Mouse (Mus musculus) liver, embryonic 14.5 days (tissue): ENCODE measurements around the gene Fam19a2. TPM values are rescaled to one million over a fixed set of nuclear protein-coding genes. Genes with fewer than 3 reads are reported as not detected.

Experiments used
- ATAC-seq: fragments of 200-750 bp; cut with Nextera tagmentation; 2 replicates; pipeline ENCODE4 v1.8.0; 2017; ENCODE audit warnings: moderate number of reproducible peaks, mild to moderate bottlenecking, moderate library complexity; ENCODE audit not compliant: insufficient read depth
- DNase-seq, 3 experiments: peaks; one replicate each; pipeline ENCODE4 v3.0.0-alpha.2; 2012 to 2013; ENCODE audit warnings: low read depth in 3 of 3, low spot score in 3 of 3
- H3K27ac ChIP-seq: fragments of 300-500 bp; sonication (generic); 2 replicates; pipeline ENCODE4 v1.5.1; 2014; ENCODE audit warnings: moderate library complexity, mild to moderate bottlenecking, control low read depth, inconsistent platforms
- H3K27me3 ChIP-seq: fragments of 300-500 bp; sonication (generic); 2 replicates; pipeline ENCODE4 v1.6.1; 2014; ENCODE audit warnings: mild to moderate bottlenecking, low read length, moderate library complexity; ENCODE audit not compliant: control insufficient read depth, insufficient read depth
- H3K36me3 ChIP-seq: fragments of 300-500 bp; sonication (generic); replicated peaks from 2 replicates; pipeline ENCODE4 v1.6.1; 2014; ENCODE audit warnings: low read depth; ENCODE audit not compliant: control insufficient read depth, insufficient read depth
- H3K4me1 ChIP-seq, 2 experiments: fragments of 200-500 bp in 1 of 2; fragments of 300-500 bp in 1 of 2; sonication (generic) in 1 of 2; replicated peaks; 2 replicates each; pipeline ENCODE4 v1.6.1; 2012 to 2014; ENCODE audit warnings: antibody characterized with exemption in 1 of 2, inconsistent platforms in 1 of 2, low read length in 1 of 2; ENCODE audit not compliant: control insufficient read depth in 2 of 2, insufficient read depth in 2 of 2
- H3K4me2 ChIP-seq: fragments of 300-500 bp; sonication (generic); 2 replicates; pipeline ENCODE4 v1.6.1; 2014; ENCODE audit warnings: low read depth, mild to moderate bottlenecking, control low read depth, moderate library complexity
- H3K4me3 ChIP-seq, 2 experiments: fragments of 200-500 bp in 1 of 2; fragments of 300-500 bp in 1 of 2; sonication (generic) in 1 of 2; 2 replicates each; pipeline ENCODE4 v1.5.1; 2012 to 2014; ENCODE audit warnings: low read depth in 2 of 2, low read length in 2 of 2, mild to moderate bottlenecking in 2 of 2, control low read depth in 1 of 2, inconsistent platforms in 1 of 2, moderate library complexity in 1 of 2; ENCODE audit not compliant: insufficient read depth in 1 of 2
- H3K9ac ChIP-seq: fragments of 300-500 bp; sonication (generic); replicated peaks from 2 replicates; pipeline ENCODE4 v1.6.1; 2014; ENCODE audit warnings: mild to moderate bottlenecking, control low read depth, moderate library complexity
- H3K9me3 ChIP-seq: fragments of 300-500 bp; sonication (generic); 2 replicates; pipeline ENCODE4 v1.6.1; 2016; ENCODE audit warnings: low read length, mixed read lengths; ENCODE audit not compliant: control insufficient read depth
- CTCF ChIP-seq: IDR thresholded peaks from 2 replicates; pipeline ENCODE4 v1.5.1; 2016; ENCODE audit warnings: antibody characterized with exemption, low read depth, control low read depth
- EP300 ChIP-seq: IDR thresholded peaks from 2 replicates; pipeline ENCODE4 v1.6.1; 2016; ENCODE audit warnings: antibody characterized with exemption, low read depth
- WGBS: fragments of 180-500 bp; shearing (Covaris S2); extraction: QIAGEN DNeasy Blood & Tissue Kit; methylation state at CpG from one replicate; pipeline ENCODE4 v1.1.7; 2014; ENCODE audit not compliant: insufficient replicate concordance; 5-methylcytosine and 5-hydroxymethylcytosine counted together
- polyA plus RNA-seq, 2 experiments: library from polyadenylated mRNA; depleted of rRNA in 1 of 2; stranded (reverse) in 1 of 2; unstranded in 1 of 2; fragments of >200 nt; fragmentation: Nextera tagmentation in 1 of 2; extraction: Ambion mirVana in 1 of 2; gene quantifications; 2 replicates each; pipeline versions ENCODE4 v1.2.1 to v1.2.3; 2012 to 2014

Fam19a2 gene
- polyA plus RNA-seq, 2 experiments, result 0.12 to 0.20 TPM

DNA sequence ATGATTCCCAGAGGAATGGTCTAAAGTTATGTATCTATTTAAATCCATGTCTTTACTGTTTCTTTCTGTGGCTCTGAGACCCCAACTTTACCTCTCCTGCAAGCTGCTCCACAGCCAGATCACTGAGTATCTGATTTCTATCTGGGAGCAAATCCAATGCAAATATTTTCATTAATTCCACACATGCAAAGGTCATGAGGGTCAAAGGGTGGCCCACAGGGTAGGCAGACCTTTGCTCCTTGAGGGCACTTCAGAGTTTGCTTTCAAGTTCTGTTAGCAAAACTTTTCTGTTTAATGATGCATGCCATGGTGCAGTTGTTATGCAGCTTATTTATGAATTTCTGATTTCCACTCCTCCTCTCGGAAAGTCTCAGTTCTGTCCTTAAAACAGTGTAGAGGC, 303.9 kb downstream of the Fam19a2 start:
- Histone ChIP-seq H3K4me1 (no peaks in the 10 kb centered on the region), H3K9me3 (no peaks in the 10 kb centered on the region), H3K36me3 (no peaks in the 10 kb centered on the region), H3K9ac (no peak overlapping the region), H3K27ac (no peak overlapping the region), H3K4me3 (no peak overlapping the region), H3K4me2 (no peak overlapping the region), H3K27me3 (no peaks in the 10 kb centered on the region)
- no peak for ATAC-seq
- peak in 1 of 3 experiments; percentile 2 for DNase-seq
- TF ChIP-seq EP300 (no peak), CTCF (no peak)
- WGBS, result 70% methylated on average over 1 of the region's 1 CpGs

DNA sequence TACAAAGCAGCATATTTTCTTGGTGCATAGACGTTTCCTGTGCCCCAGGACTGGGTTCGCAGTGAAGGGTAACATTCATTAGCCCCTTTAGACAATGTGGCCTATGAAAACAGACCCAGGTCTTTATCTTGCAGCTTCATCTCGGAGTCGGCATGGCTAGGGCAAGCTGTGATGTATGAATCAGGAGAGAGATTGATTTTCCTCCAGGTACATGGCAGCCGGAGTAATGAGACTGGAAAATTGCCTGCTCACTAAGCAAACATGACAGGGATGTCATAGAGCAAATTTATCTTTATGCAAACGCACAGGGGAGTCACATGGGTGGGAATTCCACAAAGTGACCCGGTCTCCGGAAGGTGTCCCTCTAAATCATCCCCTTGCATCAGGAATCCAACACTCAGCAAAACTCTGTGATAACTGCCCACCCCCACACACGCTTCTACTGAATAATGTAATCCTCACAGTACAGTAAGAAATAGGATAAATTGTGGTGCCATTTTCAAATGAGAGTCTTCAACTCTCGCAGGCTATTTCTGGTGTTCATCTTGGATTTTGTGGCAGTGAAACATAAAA, 306.9 kb downstream of the Fam19a2 start:
- 58% methylated on average over 10 of the region's 10 CpGs for WGBS
- TF ChIP-seq EP300, result no peak
- Histone ChIP-seq H3K27me3 (no peaks in the 10 kb centered on the region), H3K9ac (no peak overlapping the region), H3K9me3 (no peaks in the 10 kb centered on the region), H3K4me3 (no peak overlapping the region), H3K4me1 (no peaks in the 10 kb centered on the region), H3K27ac (no peak overlapping the region), H3K4me2 (no peak overlapping the region), H3K36me3 (no peaks in the 10 kb centered on the region)
- ATAC-seq (no peak), DNase-seq (no peak)

DNA sequence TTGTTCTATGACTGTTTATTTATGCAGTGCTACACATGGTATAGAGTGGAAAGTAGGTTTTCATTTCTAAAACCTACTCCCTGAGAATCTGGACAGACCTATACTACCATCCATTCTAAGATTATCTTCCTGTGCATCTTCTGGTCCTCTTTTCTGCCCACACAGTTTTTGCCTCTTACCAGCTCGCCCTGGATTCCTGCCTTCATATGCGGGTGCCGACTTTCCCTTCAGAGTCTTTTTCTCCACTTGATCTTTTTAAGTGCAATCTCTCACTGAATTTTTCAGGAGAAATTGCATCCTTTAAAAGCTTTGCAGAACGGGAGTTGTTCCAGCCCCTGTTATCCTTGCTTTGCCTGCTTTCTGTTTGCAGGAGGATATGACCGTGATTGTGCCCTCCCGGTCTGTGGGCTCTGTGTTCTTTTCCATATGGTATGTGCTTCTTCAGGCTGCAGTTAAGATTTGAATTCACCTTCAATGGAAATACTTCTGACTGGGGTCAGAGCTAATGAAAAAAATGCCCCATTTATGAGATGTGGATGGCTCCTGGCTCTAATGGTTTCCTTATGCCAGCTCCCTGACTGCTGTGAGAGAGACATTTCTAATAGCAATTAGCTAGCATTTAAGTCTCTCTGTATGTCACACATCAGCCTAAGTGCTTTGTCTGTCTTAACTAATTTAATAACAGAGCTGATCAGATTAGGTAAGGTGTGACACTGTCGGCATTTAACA, 308.7 kb downstream of the Fam19a2 start:
- no peak overlapping the region for H3K27ac ChIP-seq
- H3K4me3 ChIP-seq, result no peak overlapping the region
- DNase-seq (no peak), ATAC-seq (no peak)
- H3K9ac ChIP-seq, result no peak overlapping the region
- no peaks in the 10 kb centered on the region for H3K4me1 ChIP-seq
- no peaks in the 10 kb centered on the region for H3K27me3 ChIP-seq
- no peak overlapping the region for H3K4me2 ChIP-seq
- no peaks in the 10 kb centered on the region for H3K9me3 ChIP-seq
- TF ChIP-seq EP300 (no peak), CTCF (no peak)
- WGBS, result 67% methylated on average over 7 of the region's 7 CpGs
- H3K36me3 ChIP-seq, result no peaks in the 10 kb centered on the region

DNA sequence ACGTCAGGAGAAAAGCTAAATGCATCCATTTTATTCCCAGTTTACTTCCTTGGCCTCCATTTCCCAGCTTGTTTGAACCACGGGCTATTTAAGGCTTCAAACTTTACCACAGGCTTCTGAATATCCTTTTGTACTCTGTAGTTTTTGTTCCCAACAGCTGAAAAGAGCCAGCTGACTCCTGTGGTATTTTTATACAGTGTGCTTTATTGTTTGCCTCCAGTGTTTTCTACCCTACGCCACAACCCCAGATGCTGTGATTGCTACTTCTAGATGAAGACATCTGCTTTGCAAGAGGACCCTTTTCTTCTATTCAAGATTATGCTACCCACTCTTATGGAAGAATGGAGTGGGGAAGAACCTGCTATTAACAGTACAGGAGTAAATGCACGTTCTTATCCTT, 314.0 kb downstream of the Fam19a2 start:
- Histone ChIP-seq H3K36me3 (no peaks in the 10 kb centered on the region), H3K27me3 (no peaks in the 10 kb centered on the region), H3K27ac (no peak overlapping the region), H3K4me3 (no peak overlapping the region), H3K9ac (no peak overlapping the region), H3K4me1 (no peaks in the 10 kb centered on the region), H3K4me2 (no peak overlapping the region), H3K9me3 (no peaks in the 10 kb centered on the region)
- DNase-seq (no peak), ATAC-seq (no peak)
- TF ChIP-seq CTCF (no peak), EP300 (no peak)
- WGBS, result 53% methylated on average over 4 of the region's 4 CpGs

DNA sequence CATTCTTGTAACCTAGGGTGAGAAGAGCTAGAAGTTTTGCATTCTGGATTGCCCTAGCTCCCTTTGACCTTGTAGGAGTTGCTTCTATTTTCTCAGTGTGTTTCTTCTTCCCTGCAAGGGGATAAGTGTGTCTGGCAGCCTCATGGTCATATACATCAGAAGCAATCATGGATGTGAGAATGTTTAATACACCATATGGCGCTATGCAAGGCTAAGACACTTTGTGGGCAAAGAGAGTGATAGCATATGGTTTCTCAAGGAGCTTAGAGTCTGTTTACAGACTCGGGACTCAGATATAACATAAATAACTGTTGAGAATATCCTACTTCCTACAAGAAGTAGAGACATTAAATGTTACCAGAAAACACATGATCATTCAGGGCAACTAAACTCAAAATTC, 315.2 kb downstream of the Fam19a2 start:
- H3K27me3 ChIP-seq, result no peaks in the 10 kb centered on the region
- no peaks in the 10 kb centered on the region for H3K36me3 ChIP-seq
- no peak overlapping the region for H3K4me3 ChIP-seq
- H3K4me2 ChIP-seq, result no peak overlapping the region
- TF ChIP-seq EP300 (no peak), CTCF (no peak)
- ATAC-seq (no peak), DNase-seq (no peak)
- WGBS, result 40% methylated on average over 2 of the region's 2 CpGs
- H3K27ac ChIP-seq, result no peak overlapping the region
- no peak overlapping the region for H3K9ac ChIP-seq
- H3K4me1 ChIP-seq, result no peaks in the 10 kb centered on the region
- no peaks in the 10 kb centered on the region for H3K9me3 ChIP-seq
